Comparison of ENCODE assay signal across 16 mouse cellular contexts in the genomic region with DNA sequence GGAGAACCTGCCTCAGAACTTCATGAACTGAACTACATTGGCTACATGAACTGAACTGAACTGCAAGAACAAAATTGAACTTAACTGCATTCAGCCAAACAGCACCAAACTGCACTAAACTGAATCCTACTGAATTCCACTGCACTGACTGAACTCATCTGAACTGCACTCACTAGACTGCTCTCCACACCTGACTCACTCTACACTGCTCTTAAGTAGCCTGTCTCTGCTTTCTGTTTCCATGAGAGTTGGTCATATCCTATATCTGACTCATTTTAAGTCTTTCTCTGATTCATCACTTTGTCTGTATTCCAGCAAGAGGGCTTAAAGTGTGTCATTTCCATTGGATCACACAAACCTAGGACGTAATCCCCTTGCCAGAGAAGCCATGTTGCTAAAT.
"Had no signal": no experiment of that assay in that cellular context is flagged by ENCODE, and none has a peak within 500 bp of the region (broad histone marks: within the 10 kb centered on the region; RNA-seq: fewer than 3 reads in every experiment).

No protein-coding gene starts in this region.

- DNase-seq: retina, postnatal 1 day; right cerebral cortex, adult 18-20 months; right cerebral cortex, postnatal 14 days; right cerebral cortex, postnatal 25 days; right cerebral cortex, postnatal 4 days; spleen, adult 18-20 months; thymus, adult 18-20 months; thymus, adult 2 months; thymus, postnatal 14 days; thymus, postnatal 25 days; thymus, postnatal 36 days; thymus, postnatal 4 days had no signal

- H3K27me3 ChIP-seq: neural tube, embryonic 12.5 days; neural tube, embryonic 13.5 days; neural tube, embryonic 15.5 days; stomach, embryonic 15.5 days had no signal
